Mouse (Mus musculus) stomach, postnatal 0 days (tissue): ENCODE measurements around the gene Naaladl2.

ENCODE experiments used
- CTCF ChIP-seq: IDR thresholded peaks from 2 replicates; pipeline ENCODE4 v1.5.1; 2016; ENCODE audit warnings: antibody characterized with exemption, low read depth, mild to moderate bottlenecking, moderate library complexity
- EP300 ChIP-seq: optimal IDR thresholded peaks from 2 replicates; pipeline ENCODE3; 2016; ENCODE audit warnings: antibody characterized with exemption

DNA sequence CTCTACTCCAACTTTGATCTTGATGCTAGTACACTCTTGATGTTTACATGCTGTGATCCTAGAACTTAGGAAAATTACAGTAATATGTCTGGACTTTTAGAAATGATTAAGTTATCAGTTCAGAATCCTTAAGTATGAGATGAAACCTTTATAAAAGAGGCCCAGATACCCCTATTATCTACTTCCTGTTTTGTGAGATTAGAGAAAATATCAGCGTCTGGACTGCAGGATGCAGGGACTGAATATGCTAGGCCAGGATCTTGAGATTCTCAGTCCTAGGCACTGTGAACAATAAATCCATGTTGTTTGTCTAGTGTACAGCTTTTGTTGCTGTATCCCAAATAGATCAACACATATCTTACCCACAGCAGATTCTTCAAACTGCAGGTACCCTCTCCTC lies 1278.4 kb downstream of the Naaladl2 start:
- TF ChIP-seq CTCF (no peak), EP300 (no peak)
